Mouse (Mus musculus): Measurements from ENCODE around the gene Tcp10b. TPM values are rescaled to one million over a fixed set of nuclear protein-coding genes. Genes with fewer than 3 reads are reported as not detected.
"Not testable (repeated sequence)": the region's sequence is repeated elsewhere in the genome, so short reads cannot be mapped to it uniquely, and the experiment has no call there.

Tcp10b gene
- 1 to 10 TPM in 1 of 2 experiments, under 1 TPM in 1; 0.73 to 1.0 TPM for total RNA-seq (2021)
- long read RNA-seq, experiment 1: 0 reads
- long read RNA-seq, experiment 2, partial matches to known transcripts: 0 of 1 reads
- long read RNA-seq, experiment 2, other reads (novel, unspliced or antisense): 1 of 1 reads

- not testable (repeated sequence) for DNase-seq
These were observed at the start of gene Tcp10b for GRCm38 (mm10) chr17:13060804-13061203. Gene Tcp10b (plus strand): TSS chr17:13061104.

GRCm38 (mm10) chr17:13013316-13013715 lies 47.6 kb upstream of the Tcp10b start:
- DNase-seq: no peak

- not testable (repeated sequence) for DNase-seq
These were observed 24.2 kb upstream of the Tcp10b start for GRCm38 (mm10) chr17:13036627-13037192.

- peak; percentile 24 to 40 for DNase-seq
These were observed 16.8 kb upstream of the Tcp10b start for GRCm38 (mm10) chr17:13043846-13044673.

- DNase-seq: not testable (repeated sequence)
These were observed 8.6 kb upstream of the Tcp10b start, which contains the start of gene Gpr31b for GRCm38 (mm10) chr17:13052124-13052813. Gene Gpr31b (minus strand): TSS chr17:13052296.

DNA sequence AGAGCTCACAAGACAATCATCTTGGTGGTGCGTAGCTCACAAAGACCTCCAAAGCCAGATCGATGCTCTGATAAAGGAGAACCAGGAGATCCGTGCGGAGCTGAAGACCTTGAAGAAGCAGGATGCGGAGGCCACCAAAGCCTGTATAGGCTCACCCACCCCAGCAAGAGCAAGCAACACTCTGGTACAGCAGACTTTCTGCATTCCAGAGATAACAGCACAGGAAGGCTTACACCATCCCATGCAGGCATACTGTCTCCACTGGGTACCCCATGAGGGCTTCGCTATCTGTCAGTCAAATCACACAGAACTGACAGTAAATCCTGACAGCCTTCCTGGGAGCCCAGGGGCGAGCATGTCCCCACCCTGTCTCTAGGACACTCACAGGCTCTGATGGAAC lies 2.0 kb downstream of the Tcp10b start:
- DNase-seq: not testable (repeated sequence)

- DNase-seq: not testable (repeated sequence)
These were observed 7.0 kb downstream of the Tcp10b start for GRCm38 (mm10) chr17:13067864-13068385.

DNA sequence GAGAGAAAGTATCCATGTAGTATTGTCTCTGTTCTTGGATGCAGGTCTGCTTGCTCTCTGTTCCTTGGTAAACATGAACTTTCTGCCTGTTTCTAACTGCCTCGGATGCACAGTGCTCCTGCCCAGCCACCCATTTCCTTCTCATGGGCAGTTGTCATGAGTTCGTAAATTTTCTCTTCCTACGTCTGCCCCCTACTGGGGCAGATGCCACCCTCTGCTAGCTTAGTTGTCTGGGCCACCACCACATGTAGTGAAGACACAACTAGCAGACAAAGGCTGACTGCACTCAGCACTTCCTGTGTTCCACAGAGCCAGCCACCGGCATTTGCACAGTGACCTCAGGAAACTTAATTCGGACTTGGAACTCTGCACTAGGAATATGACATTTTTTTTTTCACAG lies 8.3 kb downstream of the Tcp10b start:
- DNase-seq: not testable (repeated sequence)

- DNase-seq: not testable (repeated sequence)
These were observed 30.6 kb downstream of the Tcp10b start for GRCm38 (mm10) chr17:13091510-13091909.

GRCm38 (mm10) chr17:13092100-13092764 lies 31.3 kb downstream of the Tcp10b start:
- not testable (repeated sequence) for DNase-seq

GRCm38 (mm10) chr17:13092960-13093359 lies 32.1 kb downstream of the Tcp10b start:
- DNase-seq: not testable (repeated sequence)

- peak in 1 of 2 experiments; percentile 34 for DNase-seq
These were observed 45.7 kb downstream of the Tcp10b start for GRCm38 (mm10) chr17:13106563-13106962.

DNA sequence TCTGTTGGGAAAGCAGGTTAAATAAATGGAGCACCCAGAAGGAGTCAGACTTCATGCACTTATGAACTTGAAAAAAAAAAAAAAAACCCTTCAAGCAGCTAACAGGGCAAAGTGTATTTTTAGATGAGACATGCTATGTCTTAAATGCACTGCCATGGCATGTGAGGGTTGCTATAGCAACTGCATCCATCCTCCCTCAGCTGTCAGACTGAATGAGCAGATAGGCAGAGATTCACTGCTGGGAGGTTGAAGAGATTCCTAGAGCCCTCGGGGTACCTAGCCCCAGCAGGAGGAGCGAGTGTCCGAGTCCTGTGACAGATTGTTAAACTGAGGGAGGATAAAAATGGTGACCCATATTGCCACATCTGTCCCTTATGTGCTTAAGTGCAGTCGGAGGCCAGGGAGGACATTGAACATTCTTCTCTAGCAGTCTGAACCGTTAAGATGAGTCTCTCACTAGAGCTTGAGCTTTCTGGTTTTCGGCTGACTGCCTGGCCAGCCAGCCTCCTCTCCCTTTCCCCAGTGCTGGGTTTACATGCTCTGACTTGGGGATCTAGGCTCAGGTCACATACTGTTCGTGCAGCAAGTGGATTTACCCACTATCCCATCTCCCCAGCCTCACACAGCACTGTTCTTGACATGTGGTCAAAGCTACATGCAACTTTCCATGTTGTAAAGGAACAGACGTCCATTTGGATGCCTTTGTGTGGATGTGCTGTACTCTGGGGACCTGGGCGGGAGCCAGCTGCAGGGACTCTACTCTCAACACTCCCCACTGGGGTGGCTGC lies 51.8 kb downstream of the Tcp10b start:
- not testable (repeated sequence) for DNase-seq

- DNase-seq: not testable (repeated sequence)
These were observed 62.6 kb downstream of the Tcp10b start for GRCm38 (mm10) chr17:13123308-13124038.

DNA sequence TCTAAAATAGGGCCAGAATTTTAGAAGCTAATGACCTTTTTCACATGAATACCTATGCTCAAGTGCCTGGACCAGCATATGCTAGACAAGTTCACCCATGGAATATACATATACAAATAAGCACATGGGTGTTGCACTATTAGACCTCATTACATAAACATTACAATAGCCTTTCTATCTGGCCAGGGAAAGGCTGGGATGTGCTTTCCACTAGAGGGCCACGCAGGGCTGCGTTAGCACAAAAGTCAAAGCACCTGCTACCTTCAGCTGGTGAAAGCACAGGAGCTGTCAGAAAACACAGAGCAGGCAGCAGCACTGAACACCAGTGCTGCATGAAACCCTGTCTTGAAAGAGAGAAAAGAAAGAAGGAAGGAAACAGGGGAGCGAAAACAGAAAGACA lies 63.3 kb downstream of the Tcp10b start:
- DNase-seq: not testable (repeated sequence)

DNA sequence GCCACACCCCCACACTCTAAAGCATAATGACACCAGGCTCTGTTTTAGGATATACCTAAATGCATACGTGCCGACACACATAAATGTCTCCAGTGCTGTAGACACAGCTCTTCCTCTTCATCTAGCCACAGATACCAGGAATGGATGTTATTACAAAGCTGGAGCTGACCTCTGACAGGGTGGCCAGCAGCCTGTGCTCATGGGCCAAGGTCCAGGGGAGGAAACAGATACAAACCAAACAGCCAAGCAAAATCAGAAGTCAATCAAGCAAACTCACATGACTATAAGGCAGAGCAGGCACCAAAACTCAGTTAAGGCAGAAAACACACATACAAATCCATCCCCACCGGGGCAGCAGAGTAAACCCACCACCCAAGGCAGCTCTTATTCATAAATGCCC lies 68.4 kb downstream of the Tcp10b start:
- DNase-seq: not testable (repeated sequence)

GRCm38 (mm10) chr17:13129737-13130465 lies 69.0 kb downstream of the Tcp10b start:
- not testable (repeated sequence) for DNase-seq

DNA sequence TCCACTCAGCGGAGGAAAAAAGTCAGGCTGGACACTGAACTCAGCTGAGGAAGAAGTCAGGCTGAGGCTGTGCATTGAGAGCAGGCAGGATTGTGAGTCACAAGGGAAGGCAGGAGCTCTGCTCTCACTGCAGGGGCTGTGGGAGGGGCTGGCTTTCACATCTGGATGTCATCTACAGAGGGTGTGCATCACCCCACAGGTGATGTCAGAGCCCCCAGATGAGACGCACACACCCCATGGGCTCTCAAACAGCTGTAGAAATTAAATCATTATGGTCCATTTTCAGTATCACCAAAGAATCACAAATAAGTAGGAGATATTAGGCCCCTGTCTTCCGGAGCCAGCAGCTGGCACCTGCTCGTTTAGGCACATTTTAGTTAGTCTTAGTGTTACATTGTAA lies 70.8 kb downstream of the Tcp10b start, which contains the start of gene Unc93a:
TSS of gene Unc93a (minus strand) at position 101 of the 400 bp plus-strand sequence.
- DNase-seq: not testable (repeated sequence)

Data from adrenal gland, postnatal 36 days (tissue).